Mouse (Mus musculus) spleen, postnatal 36 days (tissue): ENCODE measurements around the gene Gm21725.
"Not testable (repeated sequence)": the region's sequence is repeated elsewhere in the genome, so short reads cannot be mapped to it uniquely, and the experiment has no call there.

Experiments used
- DNase-seq, 2 experiments: peaks; one replicate each; pipeline ENCODE4 v3.0.0; 2022; ENCODE audit warnings: low spot score in 2 of 2, mixed read lengths in 1 of 2

The Gm21725 gene

DNA sequence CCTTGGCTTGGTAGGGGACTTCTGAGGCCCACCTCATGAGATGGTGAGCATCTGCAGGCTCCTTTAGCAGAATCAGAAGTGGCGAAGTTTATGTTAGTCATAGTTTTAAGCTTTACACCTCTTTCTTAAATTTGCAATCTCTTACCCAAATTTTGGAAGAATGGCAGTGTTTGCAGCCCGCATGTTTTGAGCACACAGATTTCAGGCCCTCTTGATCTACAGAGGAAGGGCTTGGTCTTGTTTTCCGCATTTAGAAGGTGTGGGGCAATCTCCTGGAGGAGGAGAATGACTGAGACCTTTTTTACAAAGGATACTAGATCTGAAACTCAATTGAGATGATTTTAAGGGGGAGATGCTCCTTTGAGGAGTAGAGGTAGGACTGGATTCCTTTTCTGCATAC is at the start of gene Gm21725:
Gm21725 (minus strand) TSS at position 101 of the 400 bp plus-strand sequence.
- not testable (repeated sequence) for DNase-seq
